Comparison of ENCODE assay signal across 9 mouse cellular contexts in genomic region chr14:98166318-98166976, GRCm38 (mm10). TPM values are rescaled to one million over a fixed set of nuclear protein-coding genes. Genes with fewer than 3 reads are reported as not detected.
DNase-seq lines count a peak whose midpoint lies in the region; ATAC-seq lines count a peak whose summit lies in the region.
"Had no signal": no experiment of that assay in that cellular context is flagged by ENCODE, and none has a peak within 500 bp of the region (broad histone marks: within the 10 kb centered on the region; RNA-seq: fewer than 3 reads in every experiment).

No protein-coding gene starts in this region.

- no peak for ATAC-seq in liver, embryonic 15.5 days (ENCODE audit: insufficient read depth)
- ATAC-seq in liver, embryonic 12.5 days, result no peak
- no peak for ATAC-seq in forebrain, embryonic 16.5 days

- peak overlapping the region; percentile 71; the same call in 1 of the 2 replicates for H3K4me2 ChIP-seq in liver, embryonic 15.5 days
- H3K4me2 ChIP-seq in liver, embryonic 12.5 days, result no peak overlapping the region
- peak overlapping the region; percentile 96 for H3K4me2 ChIP-seq in forebrain, embryonic 16.5 days (ENCODE audit: low read length)

- H3K4me1 ChIP-seq in liver, embryonic 15.5 days (replicated peaks), result 0 out of 2 replicates have a peak, but pooled peaks cover 6% of the 10 kb centered on the region
- 0 out of 2 replicates have a peak, but pooled peaks cover 4% of the 10 kb centered on the region for H3K4me1 ChIP-seq in liver, embryonic 12.5 days
- H3K4me1 ChIP-seq in forebrain, embryonic 16.5 days (replicated peaks; ENCODE audit: control insufficient read depth, insufficient read depth, low read length), result peaks cover 14% of the 10 kb centered on the region
- H3K4me1 ChIP-seq in limb, embryonic 10.5 days, result peaks cover 16% of the 10 kb centered on the region

- H3K9me3 ChIP-seq in liver, embryonic 15.5 days (replicated peaks), result no peaks in the 10 kb centered on the region
- no peaks in the 10 kb centered on the region for H3K9me3 ChIP-seq in liver, embryonic 12.5 days (replicated peaks)
- H3K9me3 ChIP-seq in forebrain, embryonic 16.5 days (ENCODE audit: control insufficient read depth, low read length), result no peaks in the 10 kb centered on the region
- H3K9me3 ChIP-seq in limb, embryonic 10.5 days (replicated peaks), result no peaks in the 10 kb centered on the region

- no peaks in the 10 kb centered on the region for H3K36me3 ChIP-seq in liver, embryonic 15.5 days (replicated peaks)
- H3K36me3 ChIP-seq in liver, embryonic 12.5 days, result no peaks in the 10 kb centered on the region
- no peaks in the 10 kb centered on the region for H3K36me3 ChIP-seq in forebrain, embryonic 16.5 days (ENCODE audit: control insufficient read depth, insufficient read depth)
- H3K36me3 ChIP-seq in limb, embryonic 10.5 days, result no peaks in the 10 kb centered on the region

- peaks cover 43% of the 10 kb centered on the region for H3K27me3 ChIP-seq in liver, embryonic 15.5 days
- peaks cover 47% of the 10 kb centered on the region for H3K27me3 ChIP-seq in liver, embryonic 12.5 days (replicated peaks)
- H3K27me3 ChIP-seq in forebrain, embryonic 16.5 days (replicated peaks; ENCODE audit: control insufficient read depth, insufficient read depth, low read length), result no peaks in the 10 kb centered on the region; the same call in none of the 2 replicates
- H3K27me3 ChIP-seq in limb, embryonic 10.5 days (ENCODE audit: low read depth, poor library complexity, severe bottlenecking), result no peaks in the 10 kb centered on the region

- DNase-seq in limb, embryonic 10.5 days (ENCODE audit: low spot score), result no peak
- DNase-seq in retina, postnatal 1 day, result peak; percentile 56
- no peak for DNase-seq in natural killer cell, adult 2 months (ENCODE audit: low spot score in 2 of 2)
- no peak for DNase-seq in thymus, postnatal 25 days
- DNase-seq in urinary bladder, postnatal 10 days (ENCODE audit: low spot score), result no peak
- DNase-seq: gastrocnemius, postnatal 36 days had no signal

- WGBS in liver, embryonic 15.5 days (ENCODE audit: insufficient replicate concordance), result 66% methylated on average over 10 of the region's 10 CpGs
- 68% methylated on average over 10 of the region's 10 CpGs for WGBS in liver, embryonic 12.5 days (ENCODE audit: insufficient replicate concordance)
- WGBS in forebrain, embryonic 16.5 days, result 27% methylated on average over 10 of the region's 10 CpGs
- WGBS in limb, embryonic 10.5 days, result 70% methylated on average over 10 of the region's 10 CpGs

- no peak overlapping the region for H3K9ac ChIP-seq in liver, embryonic 15.5 days
- no peak overlapping the region for H3K9ac ChIP-seq in liver, embryonic 12.5 days
- no peak overlapping the region for H3K9ac ChIP-seq in forebrain, embryonic 16.5 days (replicated peaks; ENCODE audit: low read depth, low read length)

- no peak overlapping the region for H3K4me3 ChIP-seq in liver, embryonic 15.5 days (replicated peaks)
- H3K4me3 ChIP-seq in liver, embryonic 12.5 days, result no peak overlapping the region
- H3K4me3 ChIP-seq in forebrain, embryonic 16.5 days (replicated peaks; ENCODE audit: low read length), result peak overlapping the region; percentile 80
- H3K4me3 ChIP-seq in limb, embryonic 10.5 days, result peak overlapping the region; percentile 94

- no peak overlapping the region for H3K27ac ChIP-seq in liver, embryonic 15.5 days (replicated peaks)
- no peak overlapping the region for H3K27ac ChIP-seq in liver, embryonic 12.5 days
- no peak overlapping the region for H3K27ac ChIP-seq in forebrain, embryonic 16.5 days (ENCODE audit: low read length)
- H3K27ac ChIP-seq in limb, embryonic 10.5 days, result no peak overlapping the region

RNA-seq across cellular contexts. Expression of gene Dach1, which starts 3.1 kb away (rescaled TPM):
- 0.23 and 0.25 TPM in 2 replicates for polyA plus RNA-seq in liver, embryonic 15.5 days (2015; fragmentation: Nextera tagmentation; extraction: Ambion mirVana)
- polyA plus RNA-seq in liver, embryonic 12.5 days (2016; fragmentation: Nextera tagmentation; extraction: Ambion mirVana), result 0.18 and 0.23 TPM in 2 replicates
- 7.4 and 8.6 TPM in 2 replicates for polyA plus RNA-seq in forebrain, embryonic 16.5 days (2015; fragmentation: Nextera tagmentation; extraction: Ambion mirVana)
- polyA plus RNA-seq in limb, embryonic 10.5 days (2016; fragmentation: Nextera tagmentation; extraction: Ambion mirVana), result 8.5 and 11.4 TPM in 2 replicates

Comparison
In these comparisons a context has a peak if more than half of its experiments do, and no peak if none do; other contexts are left out.
1. H3K4me3 ChIP-seq: peak in forebrain, embryonic 16.5 days (single experiment) and limb, embryonic 10.5 days (single experiment); none in liver, embryonic 15.5 days (single experiment) and liver, embryonic 12.5 days (single experiment).